Mouse (Mus musculus): ENCODE data around the gene Ccdc13.

- TF ChIP-seq ZC3H11A (IDR thresholded peaks at IDR 0.05; ENCODE audit: low read depth, low read length) (no peak), ZNF384 (IDR thresholded peaks at IDR 0.05; ENCODE audit: low read depth, low read length) (no peak), CHD2 (IDR thresholded peaks at IDR 0.05; ENCODE audit: low read length) (no peak), HCFC1 (IDR thresholded peaks at IDR 0.05; ENCODE audit: low read depth, low read length) (no peak), CTCF (IDR thresholded peaks at IDR 0.05 in 2 of 3, conservative IDR thresholded peaks at IDR 0.05 in 1 of 3; ENCODE audit: control insufficient read depth in 1 of 3, insufficient read depth in 1 of 3, low read depth in 2 of 3, low read length in 3 of 3, poor library complexity in 1 of 3, severe bottlenecking in 1 of 3) (no peak), POLR2A (IDR thresholded peaks at IDR 0.05; ENCODE audit: control insufficient read depth in 1 of 2, insufficient read depth in 1 of 2, low read depth in 1 of 2, low read length in 2 of 2, poor library complexity in 1 of 2) (no peak), RAD21 (IDR thresholded peaks at IDR 0.05; ENCODE audit: low read depth, low read length) (no peak), MAX (IDR thresholded peaks at IDR 0.05; ENCODE audit: low read length) (no peak)
Observed at GRCm38 (mm10) chr9:121839622-121839965, 333 bp upstream of the Ccdc13 start.
